Mouse (Mus musculus) embryonic fibroblast, embryonic 13.5 days (primary cell): Measurements from ENCODE around the gene Cep89. TPM values are rescaled to one million over a fixed set of nuclear protein-coding genes. Genes with fewer than 3 reads are reported as not detected.

ENCODE experiments used
- H3K27ac ChIP-seq: 2 replicates; pipeline ENCODE4 v1.5.1; 2012; ENCODE audit warnings: low read length, control low read depth, inconsistent platforms; ENCODE audit not compliant: insufficient read depth
- H3K4me1 ChIP-seq: 2 replicates; pipeline ENCODE4 v1.6.1; 2011; ENCODE audit warnings: low read length; ENCODE audit not compliant: control insufficient read depth, insufficient read depth
- H3K4me3 ChIP-seq: 2 replicates; pipeline ENCODE4 v1.5.1; 2011; ENCODE audit warnings: mild to moderate bottlenecking, control low read depth, low read length; ENCODE audit not compliant: insufficient read depth
- CTCF ChIP-seq: IDR thresholded peaks from 2 replicates; pipeline ENCODE4 v1.5.1; 2011; ENCODE audit warnings: mild to moderate bottlenecking, control low read depth, low read length, moderate library complexity, borderline replicate concordance; ENCODE audit not compliant: insufficient read depth
- POLR2A ChIP-seq: IDR thresholded peaks from 2 replicates; pipeline ENCODE4 v1.6.1; 2011; ENCODE audit warnings: low read depth, mild to moderate bottlenecking, control low read depth, low read length, moderate library complexity
- polyA plus RNA-seq: library from polyadenylated mRNA; stranded (reverse); fragments of >200 nt; gene quantifications from 2 replicates; pipeline ENCODE4 v1.2.4, GENCODE M21; 2011; ENCODE audit warnings: low read depth; ENCODE audit not compliant: missing spikeins, insufficient read length

Cep89 gene
- polyA plus RNA-seq, 1 experiment: 22.9 TPM

DNA sequence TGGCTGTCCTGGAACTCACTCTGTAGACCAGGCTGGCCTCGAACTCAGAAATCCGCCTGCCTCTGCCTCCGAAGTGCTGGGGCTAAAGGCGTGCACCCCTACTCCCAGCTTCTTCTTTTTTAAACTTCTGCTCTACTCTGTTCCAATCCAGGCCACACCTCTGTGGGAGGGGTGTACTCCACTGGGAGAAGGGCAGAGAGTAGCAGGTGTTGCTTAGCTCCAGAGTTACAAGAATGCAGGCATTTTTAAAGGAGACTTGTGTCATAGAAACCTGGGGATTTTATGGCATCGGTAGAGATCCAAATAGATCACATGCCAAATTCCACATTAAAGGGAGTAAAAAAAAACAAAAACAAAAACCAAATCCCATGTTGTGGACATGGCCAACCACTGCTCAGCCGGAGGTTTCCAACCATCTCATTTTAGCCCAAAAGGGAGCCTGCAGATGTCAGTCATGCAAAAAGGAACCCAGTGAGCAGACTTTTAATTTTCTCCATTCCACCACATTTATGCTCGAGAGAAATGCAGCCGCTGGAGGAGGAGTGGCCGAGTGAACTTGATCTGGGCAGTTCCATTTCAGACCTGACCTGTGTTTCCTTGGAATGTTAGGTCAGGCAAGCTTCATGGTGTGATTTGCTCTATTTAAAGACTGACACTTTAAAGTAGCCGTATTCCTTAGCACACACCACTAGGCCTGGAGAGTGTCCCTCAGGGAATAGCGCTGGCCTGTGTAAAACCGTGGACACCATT lies 31.5 kb upstream of the Cep89 start:
- TF ChIP-seq CTCF: no peak
- TF ChIP-seq POLR2A: no peak
- Histone ChIP-seq H3K4me3 (no peak overlapping the region), H3K27ac (no peak overlapping the region), H3K4me1 (no peaks in the 10 kb centered on the region)

DNA sequence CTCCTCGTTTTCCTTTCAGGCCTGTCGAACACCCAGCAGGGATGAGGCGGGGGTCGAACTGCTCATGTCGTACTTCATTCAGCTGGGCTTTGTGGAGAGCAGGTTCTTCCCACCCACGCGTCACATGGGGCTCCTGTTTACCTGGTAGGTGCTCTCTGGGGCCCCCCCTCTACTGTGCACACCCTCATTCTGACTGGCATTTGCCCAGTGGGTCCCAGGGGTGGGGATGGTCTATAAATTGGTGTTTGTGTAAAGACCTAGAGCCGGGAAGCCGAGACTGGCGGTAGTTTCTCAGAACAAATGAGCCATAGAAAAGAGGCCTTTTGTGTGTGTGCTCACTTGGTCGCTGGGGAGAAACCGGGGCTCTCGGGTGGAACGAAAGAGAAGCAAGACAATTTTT lies 25.7 kb upstream of the Cep89 start:
- TF ChIP-seq CTCF (no peak), POLR2A (no peak)
- no peaks in the 10 kb centered on the region for H3K4me1 ChIP-seq
- H3K4me3 ChIP-seq: no peak overlapping the region
- H3K27ac ChIP-seq: no peak overlapping the region

DNA sequence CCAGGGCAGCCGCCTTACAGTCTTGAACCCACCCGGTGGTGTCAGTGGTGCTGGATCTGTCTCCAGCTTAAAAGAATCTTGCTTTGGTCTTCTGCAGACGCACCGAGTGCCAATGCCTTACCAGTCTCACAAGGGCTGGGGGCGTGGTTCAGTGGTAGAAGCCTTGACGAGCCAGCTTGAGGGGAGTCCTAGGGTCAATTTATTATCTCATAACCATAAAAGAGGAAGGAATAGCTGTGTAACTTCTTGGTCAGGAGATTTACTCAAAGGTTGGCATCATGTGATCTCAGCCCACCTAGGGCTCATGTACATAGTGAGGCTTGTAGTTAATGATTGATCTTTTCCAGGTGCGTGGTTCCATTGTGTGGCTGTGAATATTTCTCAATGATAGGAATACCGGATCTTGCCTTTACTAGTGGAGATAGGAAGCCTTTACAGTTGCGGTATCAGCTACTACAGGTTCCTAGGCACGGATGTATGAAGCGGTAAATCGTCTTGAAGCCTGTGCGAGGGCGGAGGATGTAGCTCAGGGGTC lies 24.3 kb upstream of the Cep89 start:
- no peak overlapping the region for H3K27ac ChIP-seq
- TF ChIP-seq CTCF (no peak), POLR2A (no peak)
- no peaks in the 10 kb centered on the region for H3K4me1 ChIP-seq

DNA sequence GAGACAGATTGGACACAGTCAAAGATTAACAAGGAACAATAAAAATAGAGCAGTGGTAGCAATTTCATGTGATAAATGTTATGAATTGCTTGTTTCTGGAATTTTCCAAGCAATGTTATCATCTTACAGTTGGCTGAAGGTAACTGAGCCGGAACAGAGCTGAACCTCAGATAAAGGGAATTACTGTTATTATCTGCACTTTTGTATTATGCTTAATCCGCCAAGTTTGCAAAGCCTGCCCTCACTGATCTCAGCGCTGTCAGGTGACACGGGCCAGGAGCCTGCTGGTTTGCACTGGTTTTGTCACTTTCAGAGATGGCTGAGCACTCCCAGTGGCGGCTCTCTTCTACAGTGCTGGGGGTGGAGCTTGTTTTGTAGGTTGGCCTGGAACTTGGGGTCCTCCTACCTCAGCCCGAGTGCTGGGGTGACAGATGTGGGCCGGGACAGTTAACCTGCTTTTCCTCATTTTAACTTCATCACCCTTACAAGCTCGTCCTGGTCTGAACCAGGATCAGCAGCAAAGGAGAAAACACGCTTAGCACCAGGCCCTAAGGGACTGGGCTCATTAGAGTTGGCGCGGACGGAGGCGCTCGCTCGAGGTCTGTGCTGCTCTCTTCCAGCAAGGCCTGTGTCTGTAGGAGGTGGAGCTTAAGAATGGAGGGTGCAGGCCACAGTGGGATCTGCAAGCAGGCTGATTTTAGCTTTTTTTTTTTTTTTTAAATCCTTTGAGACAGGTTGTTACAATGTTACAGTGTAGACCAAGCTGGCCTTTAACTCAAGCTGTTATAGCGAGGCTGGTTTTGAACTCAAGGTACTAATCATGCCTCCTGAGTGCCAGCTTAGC lies 23.5 kb upstream of the Cep89 start:
- no peak for TF ChIP-seq POLR2A
- TF ChIP-seq CTCF: no peak
- no peak overlapping the region for H3K4me3 ChIP-seq
- H3K4me1 ChIP-seq: no peaks in the 10 kb centered on the region
- H3K27ac ChIP-seq: no peak overlapping the region

More for the DNA sequence above, 24.3 kb upstream of the Cep89 start:
- no peak overlapping the region for H3K4me3 ChIP-seq

DNA sequence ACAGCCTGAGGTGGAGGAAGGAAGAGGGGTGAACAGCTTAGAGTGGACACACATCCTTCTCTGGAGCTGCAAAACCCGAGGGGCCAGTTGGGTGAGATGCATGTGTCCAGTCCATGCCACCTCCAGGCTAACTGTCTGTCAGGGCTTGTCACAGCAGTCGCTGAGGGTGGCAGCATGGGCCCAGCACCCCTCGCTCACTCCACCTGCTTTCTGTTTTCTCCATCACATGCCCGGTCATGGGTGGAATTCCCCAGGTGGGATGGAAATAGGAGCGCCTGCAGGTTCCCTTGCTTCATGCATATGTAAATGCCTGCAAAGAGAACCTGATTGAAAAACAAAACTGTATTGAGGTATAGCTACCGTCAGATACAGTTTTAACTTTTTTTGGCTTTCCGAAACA lies 22.6 kb upstream of the Cep89 start:
- no peak for TF ChIP-seq POLR2A
- TF ChIP-seq CTCF: no peak
- Histone ChIP-seq H3K4me1 (no peaks in the 10 kb centered on the region), H3K27ac (no peak overlapping the region), H3K4me3 (no peak overlapping the region)

DNA sequence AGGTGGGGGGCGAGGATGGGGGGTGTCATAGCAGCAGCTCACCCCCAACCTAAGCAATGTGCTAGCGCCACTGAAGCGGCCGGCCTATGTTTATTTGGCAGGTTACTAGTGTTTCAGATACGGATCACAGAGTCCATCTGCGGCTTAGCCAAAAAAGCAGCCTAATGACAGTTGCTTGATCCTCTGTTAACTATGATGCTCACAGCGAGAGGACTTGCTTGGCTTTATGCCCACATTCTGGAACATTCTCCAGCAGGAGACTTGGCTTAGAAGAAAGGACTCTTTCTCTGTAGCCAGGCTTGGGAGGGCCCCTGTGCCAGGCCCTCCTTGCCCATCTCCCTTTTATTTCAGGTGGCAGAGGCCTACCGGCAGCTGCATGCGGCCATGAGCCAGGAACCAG lies 20.2 kb upstream of the Cep89 start:
- TF ChIP-seq POLR2A (no peak), CTCF (no peak)
- no peak overlapping the region for H3K27ac ChIP-seq
- no peaks in the 10 kb centered on the region for H3K4me1 ChIP-seq
- H3K4me3 ChIP-seq: no peak overlapping the region

DNA sequence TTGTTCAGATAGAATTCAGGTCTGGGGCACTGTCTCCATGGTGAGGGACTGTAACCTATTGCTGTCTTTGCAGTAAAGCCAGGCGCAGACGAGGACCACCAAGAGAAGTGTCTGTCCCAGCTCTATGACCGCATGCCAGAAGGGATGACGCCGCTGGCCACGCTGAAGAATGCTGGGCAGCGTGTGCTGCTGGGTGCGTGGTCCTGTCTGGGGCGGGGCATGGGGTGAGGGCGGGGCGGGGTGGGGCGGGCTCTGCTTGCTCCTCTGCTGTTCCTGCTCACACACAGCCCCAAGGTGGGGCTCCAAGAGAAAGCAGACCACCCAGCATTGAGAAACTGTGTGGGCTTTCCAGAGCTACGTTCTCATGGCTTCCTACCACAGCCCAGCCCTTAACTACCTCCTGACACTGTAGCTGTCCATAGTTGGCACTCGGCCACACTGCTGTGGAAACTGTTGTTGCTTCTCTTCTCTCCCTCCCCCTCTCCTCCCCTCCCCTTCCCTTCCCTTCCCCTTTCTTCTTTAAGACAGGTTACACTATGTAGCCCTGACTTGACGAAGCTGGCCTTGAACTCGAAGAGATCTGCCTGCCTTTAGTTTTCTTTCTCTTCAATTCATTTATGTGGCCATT lies 17.2 kb upstream of the Cep89 start:
- H3K27ac ChIP-seq: no peak overlapping the region
- no peak overlapping the region for H3K4me3 ChIP-seq
- no peaks in the 10 kb centered on the region for H3K4me1 ChIP-seq
- TF ChIP-seq POLR2A (no peak), CTCF (no peak)

DNA sequence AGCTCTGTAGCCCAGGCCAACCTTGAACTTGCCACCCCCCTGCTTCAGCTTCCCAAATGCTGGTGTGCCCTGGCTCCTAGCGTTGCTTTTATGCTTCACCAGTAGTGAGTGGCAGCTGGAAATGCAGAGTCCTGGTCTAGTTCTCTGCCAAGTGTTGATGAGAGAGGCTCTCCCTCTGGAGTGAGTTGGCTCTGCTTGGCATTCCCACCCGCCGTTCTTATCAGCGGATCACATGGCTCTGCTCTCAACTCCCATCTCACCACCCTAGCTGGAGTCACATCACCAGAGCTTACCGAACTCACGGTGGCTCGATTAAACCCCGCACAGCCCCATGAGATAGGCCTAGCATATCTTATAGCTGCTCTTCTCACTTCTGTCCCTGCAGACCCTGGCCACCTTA lies 16.5 kb upstream of the Cep89 start:
- Histone ChIP-seq H3K4me1 (no peaks in the 10 kb centered on the region), H3K27ac (no peak overlapping the region), H3K4me3 (no peak overlapping the region)
- TF ChIP-seq CTCF (no peak), POLR2A (no peak)

DNA sequence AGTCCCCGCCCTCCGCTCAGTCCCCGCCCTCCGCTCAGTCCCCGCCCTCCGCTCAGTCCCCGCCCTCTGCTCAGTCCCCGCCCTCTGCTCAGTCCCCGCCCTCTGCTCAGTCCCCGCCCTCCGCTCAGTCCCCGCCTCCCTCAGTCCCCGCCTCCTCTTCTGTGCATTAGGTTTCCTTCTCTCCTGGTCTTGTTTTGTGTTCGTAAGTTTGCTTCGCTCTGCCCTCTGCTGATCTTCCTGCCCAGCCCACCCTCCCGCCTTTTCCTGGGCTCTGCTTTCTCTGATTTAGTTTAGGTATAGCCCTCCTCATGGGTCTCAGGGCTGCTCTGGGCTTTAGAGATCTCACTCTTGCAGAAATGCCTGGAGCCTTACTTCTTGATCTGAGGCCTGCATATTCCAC lies 15.0 kb upstream of the Cep89 start:
- TF ChIP-seq POLR2A (no peak), CTCF (no peak)
- Histone ChIP-seq H3K4me1 (no peaks in the 10 kb centered on the region), H3K4me3 (no peak overlapping the region), H3K27ac (no peak overlapping the region)

DNA sequence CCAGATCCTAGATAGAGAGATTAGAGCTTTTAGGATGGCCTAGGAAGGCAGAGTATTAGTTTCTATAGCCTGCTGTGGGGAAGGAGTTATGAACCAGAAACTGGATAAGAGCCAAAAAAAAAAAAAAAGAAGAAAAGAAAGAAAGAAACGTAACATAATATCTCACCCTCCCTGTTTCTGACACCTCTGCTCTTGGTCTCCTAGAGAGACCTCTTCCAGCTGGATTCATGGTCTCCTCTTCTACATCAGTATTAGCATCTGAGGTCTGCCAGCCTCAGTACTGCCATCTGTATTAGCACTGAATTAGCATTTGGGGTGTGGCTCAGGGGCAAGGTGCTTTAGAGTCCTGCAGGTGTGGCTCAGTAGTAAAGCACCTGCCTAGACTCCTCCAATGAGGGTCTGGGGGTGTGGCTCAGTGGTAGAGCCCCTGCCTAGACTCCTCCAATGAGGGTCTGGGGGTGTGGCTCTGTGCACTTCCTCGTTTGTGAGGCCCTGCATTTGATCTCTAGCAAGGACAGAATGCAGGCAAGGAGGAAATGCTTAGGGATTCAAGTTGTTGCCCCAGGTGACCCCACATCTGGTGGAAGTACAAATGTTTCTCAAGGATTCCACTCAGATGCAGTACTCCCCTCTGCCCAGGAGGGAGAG lies 14.0 kb upstream of the Cep89 start:
- Histone ChIP-seq H3K4me1 (no peaks in the 10 kb centered on the region), H3K27ac (no peak overlapping the region), H3K4me3 (no peak overlapping the region)
- TF ChIP-seq POLR2A (no peak), CTCF (no peak)
